Mouse (Mus musculus) G1E (cell line): ENCODE measurements around the gene Npas3. TPM values are rescaled to one million over a fixed set of nuclear protein-coding genes. Genes with fewer than 3 reads are reported as not detected.

Experiments used
- ATAC-seq: 2 replicates; pipeline ENCODE4 v1.8.0; 2016; ENCODE audit warnings: mild to moderate bottlenecking; ENCODE audit not compliant: insufficient number of reproducible peaks, poor library complexity, low FRiP score, severe bottlenecking; ENCODE audit errors: extremely low read depth
- DNase-seq: peaks from one replicate; pipeline ENCODE4 v3.0.0; 2012; ENCODE audit warnings: low spot score
- H3K27me3 ChIP-seq: 2 replicates; pipeline ENCODE4 v1.6.1; 2012; ENCODE audit warnings: mild to moderate bottlenecking, low read length, inconsistent platforms; ENCODE audit not compliant: insufficient read depth
- H3K36me3 ChIP-seq: replicated peaks from 2 replicates; pipeline ENCODE3; 2012; ENCODE audit warnings: mild to moderate bottlenecking, inconsistent platforms
- H3K4me1 ChIP-seq: 2 replicates; pipeline ENCODE4 v1.6.1; 2012; ENCODE audit warnings: low read depth, low read length, inconsistent platforms, mixed read lengths; ENCODE audit not compliant: insufficient read depth
- H3K4me3 ChIP-seq: 2 replicates; pipeline ENCODE4 v1.5.1; 2012; ENCODE audit warnings: low read depth, mild to moderate bottlenecking, inconsistent platforms, low read length, moderate library complexity, mixed read lengths
- H3K9me3 ChIP-seq: replicated peaks from 2 replicates; pipeline ENCODE4 v1.6.1; 2012; ENCODE audit warnings: inconsistent platforms
- CTCF ChIP-seq: IDR thresholded peaks from 2 replicates; pipeline ENCODE4 v1.5.1; 2012; ENCODE audit warnings: low read depth, low read length, inconsistent platforms, mixed read lengths
- GATA1 ChIP-seq: IDR thresholded peaks from 2 replicates; pipeline ENCODE4 v1.6.1; 2012; ENCODE audit warnings: borderline replicate concordance, low read length, inconsistent platforms, mixed read lengths
- GATA2 ChIP-seq: IDR thresholded peaks from 2 replicates; pipeline ENCODE4 v1.6.1; 2012; ENCODE audit warnings: low read depth, low read length, inconsistent platforms, borderline replicate concordance
- POLR2AphosphoS5 ChIP-seq: IDR thresholded peaks from 2 replicates; pipeline ENCODE4 v1.6.1; 2012; ENCODE audit warnings: low read depth, low read length, inconsistent platforms; ENCODE audit not compliant: insufficient replicate concordance
- TAL1 ChIP-seq: conservative IDR thresholded peaks from 2 replicates; pipeline ENCODE4 v1.6.1; 2012; ENCODE audit warnings: low read depth, low read length, inconsistent platforms, mixed read lengths
- polyA plus RNA-seq: library from polyadenylated mRNA; stranded (reverse); fragments of >175 nt; gene quantifications from 2 replicates; pipeline ENCODE4 v1.2.3, GENCODE M21; 2012
- total RNA-seq, 2 experiments: library from RNA; stranded (forward) in 1 of 2; stranded (reverse) in 1 of 2; fragments of 200-1000 nt in 1 of 2; fragments of >200 nt in 1 of 2; fragmentation: Nextera tagmentation in 1 of 2; gene quantifications; 2 replicates each; pipeline ENCODE4 v1.2.3; 2014 to 2017

Gene Npas3
- total and polyA plus RNA-seq, 3 experiments: 0.11 TPM; not detected in 2

GRCm38 (mm10) chr12:53758356-53758755 is 509.9 kb downstream of the Npas3 start:
- no peak overlapping the region for H3K4me3 ChIP-seq
- ATAC-seq (no peak), DNase-seq (no peak)
- no peaks in the 10 kb centered on the region for H3K4me1 ChIP-seq
- no peaks in the 10 kb centered on the region for H3K36me3 ChIP-seq
- TF ChIP-seq GATA1 (no peak), GATA2 (no peak), TAL1 (no peak), CTCF (no peak), POLR2AphosphoS5 (no peak)
- no peaks in the 10 kb centered on the region for H3K27me3 ChIP-seq
- H3K9me3 ChIP-seq: peaks cover 42% of the 10 kb centered on the region

GRCm38 (mm10) chr12:53764143-53764542 is 515.7 kb downstream of the Npas3 start:
- H3K4me3 ChIP-seq: no peak overlapping the region
- peaks cover 33% of the 10 kb centered on the region for H3K9me3 ChIP-seq
- DNase-seq (no peak), ATAC-seq (no peak)
- no peak for TF ChIP-seq CTCF
- no peak for TF ChIP-seq GATA2
- TF ChIP-seq GATA1: no peak
- TF ChIP-seq TAL1: no peak
- TF ChIP-seq POLR2AphosphoS5: no peak
- H3K36me3 ChIP-seq: no peaks in the 10 kb centered on the region
- H3K27me3 ChIP-seq: no peaks in the 10 kb centered on the region
- no peaks in the 10 kb centered on the region for H3K4me1 ChIP-seq

DNA sequence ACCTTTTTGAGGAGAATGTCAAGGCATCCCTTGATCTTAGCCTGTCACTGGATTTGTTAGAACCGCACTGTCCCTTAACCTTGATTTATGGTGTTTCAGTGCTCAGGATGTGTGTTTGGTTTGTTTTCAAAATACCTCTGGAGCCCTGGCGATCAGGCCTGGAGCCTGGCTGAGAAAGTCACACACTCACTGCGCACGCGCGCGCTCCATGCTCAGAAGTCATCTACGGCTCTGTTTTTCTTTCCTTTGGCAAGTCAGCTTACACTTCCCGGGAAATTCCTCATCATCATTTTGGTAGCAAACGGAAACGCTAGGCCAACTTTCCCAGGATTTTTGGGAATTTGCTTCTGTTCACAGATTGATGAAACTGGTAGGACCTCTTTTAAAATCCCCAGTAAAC is 519.9 kb downstream of the Npas3 start:
- Histone ChIP-seq H3K36me3 (no peaks in the 10 kb centered on the region), H3K9me3 (peaks cover 55% of the 10 kb centered on the region), H3K4me1 (no peaks in the 10 kb centered on the region), H3K27me3 (no peaks in the 10 kb centered on the region), H3K4me3 (no peak overlapping the region)
- DNase-seq (no peak), ATAC-seq (no peak)
- TF ChIP-seq GATA1 (no peak), GATA2 (no peak), CTCF (no peak), POLR2AphosphoS5 (no peak), TAL1 (no peak)

DNA sequence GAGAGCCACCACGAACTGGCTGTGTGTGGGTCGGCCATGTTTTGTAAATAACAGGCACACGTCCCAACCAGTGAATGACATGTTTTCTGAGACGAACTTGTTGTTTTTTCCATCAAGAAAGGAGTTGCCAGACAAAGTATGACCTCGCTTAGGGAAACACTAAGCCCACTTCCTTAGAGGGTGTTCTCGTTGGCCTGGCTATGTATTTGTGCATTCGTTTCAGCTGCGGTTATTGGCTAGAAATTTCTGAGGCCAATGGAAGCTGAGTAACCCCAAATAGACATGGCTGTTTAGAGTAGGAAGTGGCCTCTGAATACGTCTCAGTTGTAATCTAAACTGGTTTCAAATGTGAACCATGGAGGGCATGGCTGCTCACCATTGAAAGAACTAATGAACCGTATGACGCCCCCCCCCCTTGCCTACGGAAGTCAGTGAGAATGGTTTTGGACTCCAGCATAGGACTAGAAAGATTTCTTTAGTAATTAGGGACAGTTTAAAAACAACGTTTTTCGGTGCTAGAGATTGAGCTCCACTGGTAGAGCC is 523.0 kb downstream of the Npas3 start:
- peaks cover 53% of the 10 kb centered on the region for H3K9me3 ChIP-seq
- H3K27me3 ChIP-seq: no peaks in the 10 kb centered on the region
- DNase-seq (no peak), ATAC-seq (no peak)
- TF ChIP-seq TAL1 (no peak), POLR2AphosphoS5 (no peak), CTCF (no peak), GATA1 (no peak), GATA2 (no peak)
- no peaks in the 10 kb centered on the region for H3K36me3 ChIP-seq
- no peaks in the 10 kb centered on the region for H3K4me1 ChIP-seq
- H3K4me3 ChIP-seq: no peak overlapping the region

DNA sequence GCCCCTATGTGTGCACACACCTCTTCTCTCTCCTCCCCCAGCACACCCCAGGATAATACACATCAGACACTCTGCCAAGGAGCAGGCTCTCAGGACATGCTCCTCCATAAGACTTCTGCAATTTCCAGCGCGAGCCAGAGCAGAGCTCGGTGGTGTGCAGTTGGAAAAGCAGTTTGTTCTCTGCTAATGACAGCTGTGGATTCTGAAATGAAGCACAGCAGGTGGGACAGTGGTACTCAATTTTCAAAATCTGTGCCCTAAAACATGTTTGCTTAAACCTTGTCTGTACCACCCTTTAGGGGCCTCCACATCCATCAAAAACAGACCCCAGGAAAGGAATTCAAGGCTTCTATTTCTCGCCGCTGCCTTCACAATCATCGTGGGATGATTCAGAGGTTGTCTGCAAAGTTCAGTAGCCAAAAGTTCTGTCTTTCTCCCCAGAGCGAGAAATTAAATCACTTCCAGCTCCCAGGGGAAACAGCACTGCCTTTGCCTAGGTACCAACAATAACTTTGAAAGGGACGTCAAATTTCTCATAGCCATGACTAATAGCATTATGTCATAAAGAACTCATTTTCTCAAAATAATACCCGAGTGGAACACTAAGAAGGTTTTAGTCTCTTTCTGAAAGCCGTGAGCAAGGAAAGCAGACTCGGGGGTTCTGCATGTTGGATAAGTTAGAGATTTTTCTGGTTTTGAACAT is 533.5 kb downstream of the Npas3 start:
- TF ChIP-seq TAL1 (no peak), GATA1 (no peak)
- Histone ChIP-seq H3K9me3 (peaks cover 46% of the 10 kb centered on the region), H3K4me3 (no peak overlapping the region), H3K4me1 (no peaks in the 10 kb centered on the region), H3K27me3 (no peaks in the 10 kb centered on the region), H3K36me3 (no peaks in the 10 kb centered on the region)
- DNase-seq: no peak
- ATAC-seq: no peak

DNA sequence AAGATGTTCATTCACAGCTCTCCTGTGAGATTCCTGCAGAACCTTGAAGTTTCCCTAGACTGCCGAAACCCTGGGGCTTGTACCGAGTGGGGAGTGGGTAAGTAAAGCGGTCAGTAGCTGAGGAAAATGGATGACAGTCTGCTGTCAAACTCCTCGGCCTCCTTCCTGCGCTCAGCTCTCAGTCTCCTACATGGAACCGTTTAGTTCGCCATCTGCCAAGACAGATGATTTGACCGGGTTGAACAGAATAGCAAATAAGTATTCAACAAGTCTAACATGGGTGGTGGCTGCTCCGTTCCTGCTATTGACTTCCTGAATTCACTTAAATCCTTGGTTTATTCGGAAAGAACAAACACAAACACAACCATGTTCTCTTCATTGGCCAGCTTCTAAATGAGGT is 541.0 kb downstream of the Npas3 start:
- no peaks in the 10 kb centered on the region for H3K4me1 ChIP-seq
- ATAC-seq: no peak
- DNase-seq: no peak
- no peak overlapping the region for H3K4me3 ChIP-seq
- H3K36me3 ChIP-seq: no peaks in the 10 kb centered on the region
- no peaks in the 10 kb centered on the region for H3K27me3 ChIP-seq
- TF ChIP-seq POLR2AphosphoS5: no peak
- no peak for TF ChIP-seq CTCF
- TF ChIP-seq TAL1: no peak
- no peak for TF ChIP-seq GATA2
- TF ChIP-seq GATA1: no peak
- H3K9me3 ChIP-seq: peaks cover 58% of the 10 kb centered on the region
